Mouse (Mus musculus) testis, adult 2 months (tissue): ENCODE measurements around the gene Cyp1a2.

Experiments
- CTCF ChIP-seq: fragments of 200-500 bp; IDR thresholded peaks from 2 replicates; pipeline ENCODE4 v1.5.1; 2012; ENCODE audit warnings: low read depth, mild to moderate bottlenecking, inconsistent platforms, low read length, moderate library complexity; ENCODE audit not compliant: control insufficient read depth, insufficient read depth, insufficient replicate concordance
- POLR2A ChIP-seq: fragments of 200-500 bp; IDR thresholded peaks from 2 replicates; pipeline ENCODE4 v1.6.1; 2012; ENCODE audit warnings: low read depth, mild to moderate bottlenecking, inconsistent platforms, low read length, moderate library complexity; ENCODE audit not compliant: control insufficient read depth

DNA sequence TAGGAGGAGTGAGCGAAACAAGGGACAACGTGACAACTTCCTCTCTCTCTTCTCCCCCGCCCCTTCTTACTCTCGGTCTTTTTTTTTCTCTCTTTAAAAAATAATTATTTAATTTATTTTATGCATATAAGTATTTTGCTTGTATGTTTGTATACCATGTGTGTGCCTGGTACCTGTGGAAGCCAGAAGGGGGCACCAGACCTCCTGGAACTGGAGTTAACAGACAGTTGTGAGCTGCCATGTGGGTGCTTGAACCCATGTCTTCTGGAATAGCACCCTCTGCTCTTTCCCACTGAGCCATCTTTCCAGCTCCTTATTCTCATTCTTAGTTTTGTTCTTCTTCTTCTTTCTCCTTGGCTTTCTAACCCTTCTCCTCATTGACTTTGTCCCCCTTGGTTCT, 24.5 kb downstream of the Cyp1a2 start:
- no peak for TF ChIP-seq POLR2A
- no peak for TF ChIP-seq CTCF
